Mouse (Mus musculus) testis, adult 2 months (tissue): ENCODE data around the gene Msi1.

Experiments used
- CTCF ChIP-seq: fragments of 200-500 bp; IDR thresholded peaks from 2 replicates; pipeline ENCODE4 v1.5.1; 2012; ENCODE audit warnings: low read depth, mild to moderate bottlenecking, inconsistent platforms, low read length, moderate library complexity; ENCODE audit not compliant: control insufficient read depth, insufficient read depth, insufficient replicate concordance
- POLR2A ChIP-seq: fragments of 200-500 bp; IDR thresholded peaks from 2 replicates; pipeline ENCODE4 v1.6.1; 2012; ENCODE audit warnings: low read depth, mild to moderate bottlenecking, inconsistent platforms, low read length, moderate library complexity; ENCODE audit not compliant: control insufficient read depth

DNA sequence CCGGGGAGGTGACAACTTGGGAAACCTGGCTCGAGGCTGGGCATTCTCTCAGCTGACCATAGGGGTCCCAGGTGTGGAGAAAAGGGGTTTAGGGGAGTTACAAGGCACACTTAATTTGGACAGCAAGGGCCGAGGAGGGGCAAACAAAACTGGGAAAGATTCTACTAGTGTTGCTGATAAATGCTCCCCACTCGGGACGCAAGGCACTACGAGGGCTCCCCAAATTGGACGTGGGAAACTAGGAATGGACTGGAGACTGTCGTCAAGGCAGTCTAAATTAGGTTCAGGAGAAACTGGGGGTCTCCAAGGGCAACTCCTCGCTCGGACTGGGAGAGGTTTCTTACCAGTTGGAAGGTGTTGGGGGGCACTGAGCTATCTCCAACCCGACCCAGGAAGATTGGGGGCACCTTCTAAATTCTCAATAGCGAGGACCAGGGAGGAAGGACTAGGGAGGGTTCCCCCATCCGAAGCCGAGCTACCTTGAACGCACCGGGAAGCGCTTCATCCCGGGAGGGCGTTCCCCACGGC, 504 bp upstream of the Msi1 start:
- no peak for TF ChIP-seq CTCF
- no peak for TF ChIP-seq POLR2A
